Mouse (Mus musculus) urinary bladder, adult 18-20 months (tissue): ENCODE measurements around the gene Nfia.

Experiments used
- DNase-seq, 2 experiments: peaks; one replicate each; pipeline ENCODE4 v3.0.0; 2022; ENCODE audit warnings: low spot score in 2 of 2, mixed read lengths in 2 of 2

The Nfia gene

DNA sequence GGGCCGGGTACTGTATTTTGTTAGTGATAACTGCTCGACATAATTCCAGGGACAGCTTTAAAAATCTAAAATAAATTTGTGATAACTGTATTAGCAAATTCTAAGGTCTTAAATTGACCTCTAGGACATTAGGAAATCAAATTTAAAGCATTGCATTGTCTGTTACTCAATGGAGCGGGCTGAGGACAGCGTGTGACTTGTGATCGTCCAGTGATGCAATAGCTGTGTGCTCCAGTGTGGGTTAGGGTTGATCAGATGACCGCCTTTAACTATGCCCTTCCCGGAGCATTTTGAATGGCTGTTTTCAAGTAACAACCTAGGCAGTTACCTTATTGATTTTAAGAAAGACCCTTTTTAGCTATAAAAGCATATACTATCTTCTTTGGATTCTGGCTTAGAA, 42.0 kb downstream of the Nfia start:
- no peak for DNase-seq

DNA sequence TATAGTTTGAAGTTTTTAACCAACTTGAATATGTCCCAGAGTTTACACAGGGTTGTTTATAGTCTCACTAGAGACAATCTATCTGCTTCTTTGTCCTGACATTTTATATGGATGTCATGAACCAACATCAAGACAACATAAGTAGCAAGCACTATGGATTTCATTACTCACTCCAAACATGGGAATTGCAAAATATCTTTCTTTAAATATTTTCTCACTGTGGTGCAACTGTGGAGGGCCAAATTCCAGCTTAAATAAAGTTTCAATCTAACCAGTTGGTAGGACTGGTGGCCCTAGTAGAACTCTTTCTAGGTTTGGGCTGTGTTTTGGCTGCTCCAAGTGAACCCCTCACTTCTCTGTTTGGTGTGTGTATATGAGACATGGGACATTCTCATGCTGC, 43.5 kb downstream of the Nfia start:
- no peak for DNase-seq

DNA sequence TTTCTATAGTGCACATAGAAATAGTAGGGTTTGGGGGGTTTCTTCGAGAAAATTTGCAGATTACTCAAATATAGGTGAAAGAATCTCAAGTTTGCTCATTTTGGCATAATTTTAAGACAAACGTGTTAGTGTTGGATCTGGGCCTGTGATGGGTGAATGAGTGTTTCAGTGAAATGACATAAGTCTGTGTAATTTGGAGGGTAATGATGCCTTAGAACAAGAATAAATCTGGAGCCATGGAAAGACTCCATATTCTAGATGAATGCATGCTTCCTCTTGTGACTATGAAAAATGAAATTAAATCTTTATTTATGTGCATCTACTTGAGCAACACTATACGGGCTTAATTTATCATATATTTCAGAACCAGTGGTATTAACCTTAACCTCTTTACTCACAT, 44.2 kb downstream of the Nfia start:
- DNase-seq: no peak

DNA sequence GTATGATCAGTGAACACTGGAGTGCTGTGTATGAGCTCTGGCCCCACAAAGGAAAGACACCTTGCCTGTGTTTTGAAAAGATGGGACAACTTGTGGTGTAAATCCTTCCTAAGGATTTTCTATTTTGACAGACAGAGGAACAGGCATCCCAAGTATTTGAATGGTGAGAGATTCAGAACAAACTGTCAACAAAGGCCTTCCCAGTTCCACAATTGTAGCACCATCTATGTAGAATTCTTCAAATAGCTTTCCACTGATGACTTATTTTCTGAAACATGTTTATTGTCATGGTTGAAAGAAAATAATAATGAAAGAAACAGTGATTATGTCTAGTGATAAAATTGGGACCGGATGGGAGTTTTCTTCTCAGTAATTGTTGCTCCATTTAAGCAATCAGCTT, 45.2 kb downstream of the Nfia start:
- no peak for DNase-seq

DNA sequence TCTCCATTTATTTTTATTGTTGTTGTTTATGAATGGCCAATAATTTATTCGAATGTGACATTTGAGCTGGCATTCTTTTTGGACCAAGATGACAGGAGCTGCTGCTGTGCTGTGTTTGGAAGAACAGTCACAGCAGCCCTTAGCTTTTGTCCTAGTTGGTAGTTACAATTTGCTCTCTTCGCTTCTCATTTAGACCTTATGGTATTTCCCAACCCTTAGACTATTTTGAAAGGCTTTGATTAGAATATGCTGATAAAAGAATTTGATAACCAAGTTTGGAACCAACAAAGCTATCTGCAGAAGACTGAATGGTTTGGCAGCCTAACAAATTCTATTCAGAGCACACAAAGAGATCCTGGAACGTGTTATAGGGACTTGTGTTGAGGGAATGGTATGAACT, 46.0 kb downstream of the Nfia start:
- DNase-seq: no peak

- DNase-seq: no peak
Measured at GRCm38 (mm10) chr4:97819101-97819500, 46.6 kb downstream of the Nfia start.

DNA sequence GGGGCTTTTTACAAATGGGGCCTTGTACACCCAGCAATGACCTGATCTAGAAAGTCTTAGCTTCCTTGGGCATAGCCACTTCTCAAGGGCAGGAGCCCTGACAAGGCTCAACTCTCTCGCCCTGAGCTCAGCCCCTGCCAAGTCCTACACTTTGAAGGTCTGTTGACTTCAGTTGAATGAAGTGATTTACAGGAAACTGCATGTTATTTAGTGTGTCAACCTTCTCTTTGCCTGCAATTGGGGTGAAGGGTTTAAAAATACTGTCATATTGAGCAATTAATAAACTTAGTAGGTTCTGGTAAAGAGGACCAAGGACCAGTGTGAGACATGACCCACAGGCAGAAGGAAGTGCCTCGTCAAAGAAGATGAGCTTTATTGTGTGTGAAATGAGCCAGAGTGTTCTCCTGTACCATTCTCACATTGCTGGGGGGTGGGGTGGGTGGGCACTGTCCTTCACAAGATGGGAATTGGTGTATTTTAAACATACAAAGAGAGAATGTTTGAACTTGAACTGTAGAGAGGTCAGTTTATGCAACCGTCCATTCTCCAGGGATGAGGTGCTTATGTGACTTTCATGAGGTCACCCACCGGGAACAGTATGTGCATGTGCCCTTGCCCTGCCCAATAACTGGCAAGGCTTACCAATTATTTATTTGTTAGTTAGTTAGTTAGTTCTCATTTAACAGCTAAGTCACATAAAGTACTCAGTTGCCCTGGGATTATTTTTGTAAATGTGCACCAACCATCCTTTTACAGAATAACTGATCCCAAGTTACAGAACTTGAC, 48.1 kb downstream of the Nfia start:
- DNase-seq: no peak

- no peak for DNase-seq
Measured at GRCm38 (mm10) chr4:97821556-97822251, 49.2 kb downstream of the Nfia start.

GRCm38 (mm10) chr4:97823512-97823911, 51.0 kb downstream of the Nfia start:
- DNase-seq: no peak

DNA sequence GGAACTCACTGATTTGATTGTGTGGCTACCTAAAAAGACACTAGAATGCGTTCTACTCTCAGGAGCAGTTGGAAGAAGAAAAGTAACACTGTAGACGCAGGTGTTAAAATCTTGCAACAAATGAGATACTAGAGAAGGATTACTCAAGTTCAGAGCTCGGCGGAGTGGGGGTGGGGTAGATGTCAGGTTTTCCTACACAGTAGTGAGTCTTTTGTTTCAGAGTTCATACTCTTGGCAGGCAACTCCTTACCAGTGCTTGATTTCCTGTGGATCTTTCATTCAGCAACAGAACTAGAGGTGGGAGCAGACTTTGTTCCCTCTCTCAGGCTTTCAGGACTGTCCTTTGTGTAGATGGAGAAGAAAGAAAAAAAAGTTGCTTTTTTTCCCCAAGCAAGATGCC, 51.9 kb downstream of the Nfia start:
- DNase-seq: no peak

DNA sequence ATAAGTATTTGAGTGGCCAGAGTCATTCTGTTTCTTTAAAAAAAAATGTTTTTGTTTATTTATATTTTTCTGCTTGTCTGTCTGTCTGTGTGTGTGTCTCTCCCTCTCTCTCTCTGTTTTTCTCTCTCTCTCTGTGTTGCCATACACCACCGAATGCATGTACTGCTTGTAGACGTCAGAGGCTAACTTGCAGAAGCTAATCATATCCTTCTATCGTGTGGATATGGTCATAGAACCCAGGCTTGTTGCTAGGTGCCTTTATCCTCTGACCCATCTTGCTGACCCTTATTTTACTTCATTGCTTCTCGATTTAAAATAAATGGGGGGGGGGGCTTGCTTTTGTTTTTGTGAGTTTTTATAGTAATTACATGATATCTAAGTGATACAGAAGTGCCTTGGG, 52.9 kb downstream of the Nfia start:
- DNase-seq: no peak

- DNase-seq: no peak
Measured at GRCm38 (mm10) chr4:97825841-97826240, 53.3 kb downstream of the Nfia start.

DNA sequence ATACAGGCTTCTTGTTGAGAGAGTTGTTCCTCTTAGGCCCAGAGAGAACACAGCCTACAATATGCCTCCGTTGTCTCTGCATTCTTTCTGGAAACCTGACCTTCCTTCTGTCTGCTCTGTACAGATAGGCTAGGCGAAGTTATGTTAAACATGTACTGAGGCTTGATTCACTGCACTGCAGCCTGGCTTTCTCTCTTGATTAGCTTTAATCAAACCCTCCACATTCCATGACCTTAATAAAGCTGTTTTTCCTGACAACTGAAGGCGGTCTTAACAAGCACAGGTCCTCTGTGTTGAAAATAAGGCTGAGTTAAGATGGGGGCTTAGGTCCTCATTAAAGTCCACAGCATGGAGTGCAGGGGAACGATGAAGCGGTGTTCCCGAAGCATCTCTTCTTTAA, 54.6 kb downstream of the Nfia start:
- DNase-seq: no peak

GRCm38 (mm10) chr4:97828579-97828978, 56.0 kb downstream of the Nfia start:
- DNase-seq: no peak

DNA sequence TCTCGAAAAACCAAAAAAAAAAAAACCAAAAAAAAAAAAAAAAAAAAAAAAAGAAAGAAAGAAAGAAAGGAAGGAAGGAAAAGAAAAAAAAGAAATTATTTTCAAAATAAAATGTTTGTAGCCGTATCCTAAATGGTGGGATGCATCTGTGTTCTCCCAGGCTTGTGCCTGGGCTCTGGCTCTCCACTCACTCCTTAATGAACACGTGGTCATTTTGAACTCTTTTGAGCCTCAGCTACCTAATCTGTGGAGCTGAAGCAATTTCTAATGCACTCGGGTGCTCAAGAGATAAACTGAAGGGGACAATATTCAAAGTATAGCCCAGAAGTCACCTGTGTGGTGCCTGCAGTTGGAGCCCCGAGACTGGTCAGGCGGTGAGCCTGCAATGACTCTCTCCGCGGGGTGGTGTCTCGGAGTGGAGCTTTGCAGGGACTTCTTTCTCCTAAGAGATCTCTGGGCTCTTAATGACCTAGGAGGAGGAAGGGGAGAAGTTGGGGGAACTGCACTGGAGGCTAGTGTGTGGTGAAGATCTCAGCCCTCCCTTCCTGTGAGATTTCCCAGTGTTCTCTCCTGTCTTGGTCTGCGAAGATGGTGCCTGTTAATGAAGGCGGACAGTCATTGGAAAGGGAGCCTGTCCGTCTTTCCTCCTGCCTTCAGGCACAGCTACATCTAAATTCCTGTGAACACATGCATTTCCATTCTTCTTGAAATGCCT, 57.0 kb downstream of the Nfia start:
- no peak for DNase-seq

GRCm38 (mm10) chr4:97830051-97830853, 57.7 kb downstream of the Nfia start:
- no peak for DNase-seq

- DNase-seq: no peak
Measured at GRCm38 (mm10) chr4:97830935-97831608, 58.5 kb downstream of the Nfia start.

- DNase-seq: no peak
Measured at GRCm38 (mm10) chr4:97831611-97832278, 59.2 kb downstream of the Nfia start.

- DNase-seq: no peak
Measured at GRCm38 (mm10) chr4:97832279-97832640, 59.7 kb downstream of the Nfia start.

DNA sequence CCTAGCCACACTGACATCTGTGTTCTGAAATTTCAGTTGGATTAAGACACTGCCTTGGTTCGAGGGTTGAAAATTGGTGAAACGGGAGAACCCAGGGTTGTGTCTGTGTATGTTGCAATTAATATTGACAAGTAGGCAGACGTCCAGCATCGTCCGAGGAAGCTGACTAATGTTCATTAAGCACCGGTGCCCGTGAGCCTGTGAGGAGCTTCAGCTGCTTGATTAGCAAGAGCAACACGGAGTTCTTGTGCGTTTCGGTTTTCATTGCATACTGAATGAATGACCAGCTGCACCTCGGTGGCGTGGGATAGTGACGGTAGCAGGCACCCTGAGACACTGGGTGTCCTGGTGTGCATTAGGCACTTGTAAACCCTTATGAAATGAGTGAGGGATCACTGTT, 64.3 kb downstream of the Nfia start:
- no peak for DNase-seq

GRCm38 (mm10) chr4:97837724-97838123, 65.2 kb downstream of the Nfia start:
- no peak for DNase-seq
